Mouse (Mus musculus) heart, adult 18-20 months (tissue): ENCODE results near the gene H2-Q2. TPM values are rescaled to one million over a fixed set of nuclear protein-coding genes. Genes with fewer than 3 reads are reported as not detected.
"Not testable (repeated sequence)": the region's sequence is repeated elsewhere in the genome, so short reads cannot be mapped to it uniquely, and the experiment has no call there.

ENCODE experiments used
- DNase-seq, 2 experiments: peaks; one replicate each; pipeline ENCODE4 v3.0.0; 2021 to 2022; ENCODE audit warnings: mixed read lengths in 1 of 2
- total RNA-seq, 2 experiments: library from RNA; stranded (reverse); gene quantifications; 2 replicates each; pipeline ENCODE4 v1.2.3; 2021

The H2-Q2 gene
- total RNA-seq, 2 experiments from 2014 or later, result 1.7 TPM

DNA sequence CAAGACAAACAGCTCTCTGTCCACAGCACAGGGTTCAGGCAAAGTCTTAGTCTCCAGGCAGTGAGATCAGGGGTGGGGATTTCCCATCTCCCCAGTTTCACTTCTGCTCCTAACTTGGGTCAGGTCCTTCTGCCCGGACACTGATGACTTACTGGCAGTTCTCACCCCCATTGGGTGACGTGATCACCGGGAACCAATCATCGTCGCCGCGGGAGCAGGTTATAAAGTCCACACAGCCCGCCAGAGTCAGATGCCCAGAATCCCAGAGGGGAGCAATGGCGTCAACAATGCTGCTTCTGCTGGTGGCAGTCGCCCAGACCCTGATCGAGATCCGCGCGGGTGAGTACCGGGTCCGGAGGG is 37.3 kb downstream of the H2-Q2 start, which contains the start of gene H2-Q4:
Gene H2-Q4 (plus strand): TSS at position 249 of the 360 bp plus-strand sequence.
- peak; percentile 96 to 98 for DNase-seq

- DNase-seq, result peak; percentile 57 to 63
Observed at GRCm38 (mm10) chr17:35379729-35380451, 37.8 kb downstream of the H2-Q2 start.

GRCm38 (mm10) chr17:35389796-35390195 is 47.8 kb downstream of the H2-Q2 start:
- peak; percentile 23 to 61 for DNase-seq

GRCm38 (mm10) chr17:35392671-35393070 is 50.6 kb downstream of the H2-Q2 start:
- DNase-seq, result not testable (repeated sequence)

DNA sequence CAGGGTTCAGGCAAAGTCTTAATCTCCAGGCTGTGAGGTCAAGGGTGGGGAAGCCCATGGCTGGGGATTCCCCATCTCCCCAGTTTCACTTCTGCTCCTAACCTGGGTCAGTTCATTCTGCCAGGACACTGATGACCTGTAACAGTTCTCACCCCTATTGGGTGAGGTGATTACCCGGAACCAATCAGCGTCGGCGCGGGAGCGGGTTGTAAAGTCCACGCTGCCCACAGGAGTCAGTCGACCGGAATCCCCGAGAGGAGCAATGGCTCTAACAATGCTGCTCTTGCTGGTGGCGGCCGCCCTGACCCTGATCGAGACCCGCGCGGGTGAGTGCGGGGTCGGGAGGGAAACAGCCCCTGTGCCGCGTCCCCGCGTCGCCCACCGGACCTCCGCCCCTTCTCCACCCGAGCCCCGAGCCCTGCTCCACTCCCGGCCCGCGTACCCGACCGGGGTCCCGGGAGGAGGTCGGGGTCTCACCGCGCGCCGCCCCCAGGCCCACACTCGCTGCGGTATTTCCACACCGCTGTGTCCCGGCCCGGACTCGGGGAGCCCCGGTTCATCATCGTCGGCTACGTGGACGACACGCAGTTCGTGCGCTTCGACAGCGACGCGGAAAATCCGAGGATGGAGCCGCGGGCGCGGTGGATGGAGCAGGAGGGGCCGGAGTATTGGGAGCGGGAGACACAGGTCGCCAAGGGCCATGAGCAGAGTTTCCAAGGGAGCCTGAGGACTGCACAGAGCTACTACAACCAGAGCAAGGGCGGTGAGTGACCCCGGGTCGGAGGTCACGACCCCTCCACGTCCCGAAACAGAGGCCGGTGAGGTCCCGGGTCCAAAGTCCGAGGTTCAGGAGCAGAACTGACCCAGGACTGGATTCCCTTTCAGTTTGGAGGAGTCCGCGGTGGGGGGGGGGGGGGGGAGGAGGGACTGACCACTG is 52.1 kb downstream of the H2-Q2 start:
- peak in 1 of 2 experiments; percentile 64 for DNase-seq

Other genes starting within 250 kb of the H2-Q2 start
- not detected for gene Ly6g5c, start 234.0 kb upstream of the H2-Q2 start, total RNA-seq
- not detected for gene Ly6g5b, start 226.8 kb upstream of the H2-Q2 start, total RNA-seq
- gene Gpank1, start 220.8 kb upstream of the H2-Q2 start, total RNA-seq, result 10 to 100 TPM in 1 of 2 experiments, 1 to 10 TPM in 1; 7.3 to 10.5 TPM
- 100 to 1,000 TPM; 149 to 150 TPM for gene Csnk2b, start 220.2 kb upstream of the H2-Q2 start, total RNA-seq
- gene D17H6S53E, start 215.9 kb upstream of the H2-Q2 start, total RNA-seq, result 10 to 100 TPM; 25.3 to 28.5 TPM
- gene Apom, start 210.2 kb upstream of the H2-Q2 start, total RNA-seq, result not detected
- 100 to 1,000 TPM; 242 to 244 TPM for gene Bag6, start 207.1 kb upstream of the H2-Q2 start, total RNA-seq
- 100 to 1,000 TPM; 125 to 144 TPM for gene Prrc2a, start 177.3 kb upstream of the H2-Q2 start, total RNA-seq
- gene Aif1, start 166.2 kb upstream of the H2-Q2 start, total RNA-seq, result 1 to 10 TPM; 3.7 to 4.8 TPM
- 1 to 10 TPM; 2.0 to 3.3 TPM for gene Lst1, start 153.8 kb upstream of the H2-Q2 start, total RNA-seq
- 10 to 100 TPM in 1 of 2 experiments, 1 to 10 TPM in 1; 1.5 to 12.1 TPM for gene Ltb, start 147.8 kb upstream of the H2-Q2 start, total RNA-seq
- under 1 TPM; 0.25 to 0.28 TPM for gene Tnf, start 140.2 kb upstream of the H2-Q2 start, total RNA-seq
- gene Lta, start 136.9 kb upstream of the H2-Q2 start, total RNA-seq, result 1 to 10 TPM in 1 of 2 experiments, not detected in 1; 1.0 TPM
- gene Gm16181, start 121.4 kb upstream of the H2-Q2 start, total RNA-seq, result not detected
- 1 to 10 TPM; 2.1 to 2.3 TPM for gene Atp6v1g2, start 108.6 kb upstream of the H2-Q2 start, total RNA-seq
- gene Nfkbil1, start 106.5 kb upstream of the H2-Q2 start, total RNA-seq, result 1 to 10 TPM; 8.2 to 8.3 TPM
- gene Ddx39b, start 100.5 kb upstream of the H2-Q2 start, total RNA-seq, result 10 to 100 TPM; 77.3 to 83.1 TPM
- 100 to 1,000 TPM; 164 to 263 TPM for gene H2-D1, start 79.5 kb upstream of the H2-Q2 start, total RNA-seq
- gene H2-Q1, start 21.8 kb upstream of the H2-Q2 start, total RNA-seq, result 1 to 10 TPM; 2.6 to 3.9 TPM
- gene H2-Q4, start 37.4 kb downstream of the H2-Q2 start, total RNA-seq, result 10 to 100 TPM; 18.7 to 54.0 TPM
- gene H2-Q6, start 82.6 kb downstream of the H2-Q2 start, total RNA-seq, result 10 to 100 TPM in 1 of 2 experiments, 1 to 10 TPM in 1; 6.8 to 30.2 TPM
- gene H2-Q7, start 96.9 kb downstream of the H2-Q2 start, total RNA-seq, result 10 to 100 TPM in 1 of 2 experiments, 1 to 10 TPM in 1; 7.4 to 21.5 TPM
- gene H2-Q10, start 127.8 kb downstream of the H2-Q2 start, total RNA-seq, result 1 to 10 TPM in 1 of 2 experiments, under 1 TPM in 1; 0.62 to 2.2 TPM
- not detected for gene Pou5f1, start 163.8 kb downstream of the H2-Q2 start, total RNA-seq
- gene Tcf19, start 174.6 kb downstream of the H2-Q2 start, total RNA-seq, result 1 to 10 TPM; 1.5 to 2.1 TPM
- gene Cchcr1, start 174.9 kb downstream of the H2-Q2 start, total RNA-seq, result 1 to 10 TPM; 1.9 to 4.0 TPM
- not detected for gene Psors1c2, start 191.0 kb downstream of the H2-Q2 start, total RNA-seq
- under 1 TPM; 0.27 to 0.28 TPM for gene Cdsn, start 209.9 kb downstream of the H2-Q2 start, total RNA-seq
- not detected for gene 2300002M23Rik, start 225.2 kb downstream of the H2-Q2 start, total RNA-seq